10 mouse cellular contexts compared by ENCODE assay signal in the genomic region with DNA sequence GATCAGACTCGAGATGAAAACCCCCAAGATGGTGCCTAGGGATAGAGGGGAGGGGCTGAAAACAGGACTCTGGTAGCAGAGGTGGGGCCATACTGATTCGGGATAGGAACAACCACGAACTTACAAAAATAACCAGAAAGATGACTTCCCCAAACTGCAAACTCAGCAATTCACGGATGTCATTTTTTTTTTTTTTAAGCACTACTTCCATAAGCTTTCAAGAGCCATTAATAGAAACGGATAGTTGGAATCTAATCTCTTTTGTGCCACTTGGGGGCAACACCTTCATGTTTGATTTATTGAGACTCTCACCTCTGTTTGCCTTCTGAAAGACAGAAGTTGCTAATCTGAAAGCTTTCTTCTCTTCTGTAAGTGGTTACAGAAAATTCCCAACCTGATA.
A peak's percentile ranks its signal among the peaks of the same experiment; 100 is the strongest.
DNase-seq lines count a peak whose midpoint lies in the region; ATAC-seq and TF ChIP-seq lines count a peak whose summit lies in the region.
"Had no signal": no experiment of that assay in that cellular context is flagged by ENCODE, and none has a peak within 500 bp of the region (broad histone marks: within the 10 kb centered on the region; RNA-seq: fewer than 3 reads in every experiment).

No protein-coding gene starts in this region.

- no peaks in the 10 kb centered on the region for H3K9me3 ChIP-seq in hindbrain, embryonic 14.5 days (ENCODE audit: control insufficient read depth, low read length)
- no peaks in the 10 kb centered on the region for H3K9me3 ChIP-seq in hindbrain, embryonic 10.5 days
- H3K9me3 ChIP-seq in lung, embryonic 14.5 days (ENCODE audit: low read depth, low read length) = no peaks in the 10 kb centered on the region
- no peaks in the 10 kb centered on the region for H3K9me3 ChIP-seq in hindbrain, embryonic 16.5 days (ENCODE audit: control insufficient read depth, low read length)
- H3K9me3 ChIP-seq: liver, embryonic 13.5 days; midbrain, embryonic 10.5 days had no signal

- H3K4me2 ChIP-seq in hindbrain, embryonic 14.5 days (replicated peaks) = no peak overlapping the region
- H3K4me2 ChIP-seq in lung, embryonic 14.5 days = no peak overlapping the region
- H3K4me2 ChIP-seq in hindbrain, embryonic 16.5 days (ENCODE audit: low read length) = no peak overlapping the region
- H3K4me2 ChIP-seq: liver, embryonic 13.5 days had no signal

- no peak for ATAC-seq in hindbrain, embryonic 14.5 days (ENCODE audit: low FRiP score)
- no peak for ATAC-seq in lung, embryonic 14.5 days (ENCODE audit: insufficient read depth)
- no peak for ATAC-seq in Patski
- no peak for ATAC-seq in hindbrain, embryonic 16.5 days

- in situ Hi-C loops in Patski (cut with MboI; ENCODE audit: low pct_unique_long_range_greater_than_20kb) = loop anchor here (5.0 kb wide), 3 partner anchors 247 to 452 kb away; no protein-coding TSS in a partner anchor

- no peaks in the 10 kb centered on the region for H3K36me3 ChIP-seq in hindbrain, embryonic 14.5 days (replicated peaks; ENCODE audit: control insufficient read depth, insufficient read depth)
- no peaks in the 10 kb centered on the region for H3K36me3 ChIP-seq in hindbrain, embryonic 10.5 days
- no peaks in the 10 kb centered on the region for H3K36me3 ChIP-seq in lung, embryonic 14.5 days (ENCODE audit: insufficient read depth)
- no peaks in the 10 kb centered on the region for H3K36me3 ChIP-seq in hindbrain, embryonic 16.5 days (ENCODE audit: control insufficient read depth, insufficient read depth, low read length)
- H3K36me3 ChIP-seq: liver, embryonic 13.5 days; midbrain, embryonic 10.5 days had no signal

- 66% methylated on average over 5 of the region's 5 CpGs for WGBS in hindbrain, embryonic 14.5 days
- 76% methylated on average over 5 of the region's 5 CpGs for WGBS in hindbrain, embryonic 10.5 days
- WGBS in lung, embryonic 14.5 days = 35% methylated on average over 5 of the region's 5 CpGs
- WGBS in hindbrain, embryonic 16.5 days = 71% methylated on average over 5 of the region's 5 CpGs

- peak; percentile 67 for DNase-seq in hindbrain, embryonic 14.5 days (ENCODE audit: low spot score)
- DNase-seq in hindbrain, embryonic 10.5 days (ENCODE audit: low spot score) = no peak
- DNase-seq in lung, embryonic 14.5 days = peak; percentile 53
- DNase-seq in lung, postnatal 14 days = no peak
- DNase-seq in Patski (ENCODE audit: low read depth, low spot score) = no peak
- DNase-seq in naive thymus-derived CD4-positive, alpha-beta T cell, adult 2 months (ENCODE audit: low read depth) = peak; percentile 4
- no peak for DNase-seq in cerebellum, adult 9-11 months
- DNase-seq: liver, embryonic 13.5 days had no signal

- H3K27me3 ChIP-seq in hindbrain, embryonic 14.5 days (ENCODE audit: control insufficient read depth, insufficient read depth, low read length) = no peaks in the 10 kb centered on the region
- H3K27me3 ChIP-seq in hindbrain, embryonic 10.5 days (ENCODE audit: insufficient read depth, poor library complexity, severe bottlenecking) = no peaks in the 10 kb centered on the region
- no peaks in the 10 kb centered on the region for H3K27me3 ChIP-seq in lung, embryonic 14.5 days (ENCODE audit: insufficient read depth, low read length)
- no peaks in the 10 kb centered on the region for H3K27me3 ChIP-seq in Patski
- no peaks in the 10 kb centered on the region for H3K27me3 ChIP-seq in hindbrain, embryonic 16.5 days (replicated peaks; ENCODE audit: control insufficient read depth, insufficient read depth, low read length)
- H3K27me3 ChIP-seq: liver, embryonic 13.5 days had no signal

- H3K9ac ChIP-seq in hindbrain, embryonic 14.5 days = no peak overlapping the region
- H3K9ac ChIP-seq in lung, embryonic 14.5 days = no peak overlapping the region
- H3K9ac ChIP-seq in hindbrain, embryonic 16.5 days (ENCODE audit: low read depth, low read length) = no peak overlapping the region
- H3K9ac ChIP-seq: liver, embryonic 13.5 days had no signal

- H3K4me1 ChIP-seq in hindbrain, embryonic 14.5 days (replicated peaks; ENCODE audit: control insufficient read depth, insufficient read depth, low read length) = no peaks in the 10 kb centered on the region
- peaks cover 10% of the 10 kb centered on the region for H3K4me1 ChIP-seq in hindbrain, embryonic 10.5 days (replicated peaks)
- no peaks in the 10 kb centered on the region for H3K4me1 ChIP-seq in lung, embryonic 14.5 days (ENCODE audit: insufficient read depth)
- H3K4me1 ChIP-seq in hindbrain, embryonic 16.5 days (ENCODE audit: control insufficient read depth, insufficient read depth, low read depth, low read length) = no peaks in the 10 kb centered on the region
- H3K4me1 ChIP-seq: liver, embryonic 13.5 days had no signal

- H3K27ac ChIP-seq in hindbrain, embryonic 14.5 days = no peak overlapping the region
- no peak overlapping the region for H3K27ac ChIP-seq in hindbrain, embryonic 10.5 days
- no peak overlapping the region for H3K27ac ChIP-seq in lung, embryonic 14.5 days (ENCODE audit: low read depth)
- H3K27ac ChIP-seq in hindbrain, embryonic 16.5 days (ENCODE audit: low read depth, low read length) = no peak overlapping the region
- H3K27ac ChIP-seq: liver, embryonic 13.5 days; midbrain, embryonic 10.5 days had no signal

- peak; percentile 37; the same call in 1 of the 2 replicates for TF ChIP-seq CTCF in lung, embryonic 14.5 days (IDR thresholded peaks at IDR 0.05; ENCODE audit: low read depth)
- TF ChIP-seq CTCF in Patski (IDR thresholded peaks at IDR 0.05) = peak; percentile 35

- CTCF ChIA-PET in Patski (lab: Charles Lee) = no interaction called here

- POLR2A ChIA-PET in Patski (lab: Charles Lee) = no interaction called here

- no peak overlapping the region for H3K4me3 ChIP-seq in hindbrain, embryonic 14.5 days (replicated peaks; ENCODE audit: low read length)
- no peak overlapping the region for H3K4me3 ChIP-seq in hindbrain, embryonic 10.5 days
- H3K4me3 ChIP-seq in lung, embryonic 14.5 days (ENCODE audit: low read depth, low read length) = no peak overlapping the region
- H3K4me3 ChIP-seq in hindbrain, embryonic 16.5 days (ENCODE audit: low read length) = no peak overlapping the region
- H3K4me3 ChIP-seq: liver, embryonic 13.5 days; midbrain, embryonic 10.5 days had no signal

Comparison
In these comparisons a context has a peak if more than half of its experiments do, and no peak if none do; other contexts are left out.
1. DNase-seq: peak in hindbrain, embryonic 14.5 days (single experiment), lung, embryonic 14.5 days (single experiment) and naive thymus-derived CD4-positive, alpha-beta T cell, adult 2 months (single experiment); none in hindbrain, embryonic 10.5 days (single experiment), lung, postnatal 14 days (single experiment), Patski (single experiment) and cerebellum, adult 9-11 months (single experiment).